Mouse (Mus musculus) ES-E14 (cell line): Measurements from ENCODE around the gene 4930516K23Rik.

Source experiments
- MAFK ChIP-seq: IDR thresholded peaks from 2 replicates; pipeline ENCODE4 v1.6.1; 2014; ENCODE audit warnings: mild to moderate bottlenecking, low read depth, low read length, inconsistent platforms; ENCODE audit not compliant: insufficient read depth
- ZC3H11A ChIP-seq: IDR thresholded peaks from 2 replicates; pipeline ENCODE4 v1.6.1; 2012; ENCODE audit warnings: low read depth, mild to moderate bottlenecking, inconsistent platforms, low read length, borderline replicate concordance

GRCm38 (mm10) chr7:104035145-104035544 lies 26.1 kb downstream of the 4930516K23Rik start, which contains the start of gene Olfr641:
- no peak for TF ChIP-seq MAFK
- no peak for TF ChIP-seq ZC3H11A
